Mouse (Mus musculus) gonadal fat pad, adult 2 months (tissue): Measurements from ENCODE around the gene Tnrc6a. TPM values are rescaled to one million over a fixed set of nuclear protein-coding genes. Genes with fewer than 3 reads are reported as not detected.

Experiments used
- DNase-seq: peaks from one replicate; pipeline ENCODE4 v3.0.0-alpha.2; 2012; ENCODE audit warnings: low read depth
- polyA plus RNA-seq: library from polyadenylated mRNA; depleted of rRNA; stranded (reverse); fragments of >200 nt; gene quantifications from 2 replicates; pipeline ENCODE4 v1.2.3, GENCODE M21; 2012

The Tnrc6a gene
- polyA plus RNA-seq, 1 experiment = 52.2 TPM

DNA sequence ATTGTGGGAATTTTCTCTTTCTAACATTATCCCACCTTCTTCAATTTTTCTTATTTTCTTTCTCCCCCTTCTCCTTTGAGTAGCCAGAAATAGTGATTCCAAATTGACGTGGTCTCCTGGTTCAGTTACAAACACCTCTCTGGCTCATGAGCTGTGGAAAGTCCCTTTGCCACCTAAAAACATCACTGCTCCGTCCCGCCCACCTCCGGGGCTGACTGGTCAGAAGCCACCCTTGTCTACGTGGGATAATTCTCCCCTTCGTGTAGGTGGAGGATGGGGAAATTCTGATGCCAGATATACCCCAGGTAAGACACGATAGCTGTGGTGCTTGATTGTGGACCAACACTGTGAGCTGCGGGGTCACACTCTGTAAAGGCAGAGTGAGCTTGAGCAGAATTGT, 66.1 kb downstream of the Tnrc6a start:
- DNase-seq = no peak

DNA sequence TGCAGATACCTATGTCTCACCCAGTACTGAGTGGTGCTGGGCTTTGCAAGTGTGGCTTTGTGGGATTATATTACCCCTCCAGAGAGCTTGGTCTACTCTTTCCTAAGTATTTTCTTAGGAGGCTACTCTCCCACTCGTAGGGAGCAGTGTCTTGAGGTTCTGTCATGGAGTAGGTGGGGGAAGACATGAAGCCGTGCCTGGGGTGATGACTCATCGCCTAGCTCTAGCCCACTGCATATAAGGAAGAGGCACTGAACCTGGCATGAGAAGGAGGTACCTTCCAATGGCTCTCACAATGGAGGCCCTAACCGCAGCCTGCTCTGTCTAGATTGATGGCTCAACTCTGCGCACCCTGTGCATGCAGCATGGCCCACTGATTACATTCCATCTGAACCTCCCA, 68.0 kb downstream of the Tnrc6a start:
- DNase-seq = no peak

DNA sequence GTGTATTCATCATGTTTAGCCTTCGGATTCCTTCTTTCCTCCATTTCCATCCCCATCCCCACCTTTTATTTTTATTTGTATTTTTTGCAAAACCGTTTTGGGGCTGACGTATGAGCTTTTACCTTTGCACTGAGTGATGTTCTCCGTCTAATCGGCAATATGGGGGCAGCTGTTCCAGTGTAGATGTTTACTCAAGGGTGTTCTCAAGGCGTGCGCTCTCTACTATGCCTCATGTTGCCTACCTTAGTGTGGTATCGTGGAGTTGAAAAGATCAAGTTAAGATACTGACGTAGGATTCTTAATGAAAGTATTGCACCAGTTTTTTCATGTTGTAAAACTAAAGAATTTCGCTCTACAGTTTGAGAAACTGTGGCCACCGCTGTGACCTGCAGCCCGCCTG, 69.5 kb downstream of the Tnrc6a start:
- DNase-seq = no peak

DNA sequence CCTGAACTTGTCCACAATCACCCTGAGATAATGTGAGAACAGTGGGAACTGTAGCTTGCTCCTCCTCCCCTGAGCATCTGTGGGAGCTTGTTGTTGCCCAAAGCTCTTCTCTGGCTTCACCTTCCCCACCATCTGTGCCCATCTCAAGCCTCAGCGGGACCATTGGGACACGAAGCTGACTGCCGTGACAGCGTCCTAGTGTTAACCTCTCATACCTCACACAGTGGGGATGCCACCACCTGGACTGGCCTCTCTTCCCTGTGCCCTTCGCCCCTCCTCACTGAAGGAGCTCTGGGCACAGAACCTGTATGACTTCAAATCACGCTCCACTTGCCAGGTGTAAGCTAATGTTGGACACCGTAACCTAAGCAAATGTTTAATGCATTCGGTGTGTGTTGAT, 71.0 kb downstream of the Tnrc6a start:
- DNase-seq = no peak

DNA sequence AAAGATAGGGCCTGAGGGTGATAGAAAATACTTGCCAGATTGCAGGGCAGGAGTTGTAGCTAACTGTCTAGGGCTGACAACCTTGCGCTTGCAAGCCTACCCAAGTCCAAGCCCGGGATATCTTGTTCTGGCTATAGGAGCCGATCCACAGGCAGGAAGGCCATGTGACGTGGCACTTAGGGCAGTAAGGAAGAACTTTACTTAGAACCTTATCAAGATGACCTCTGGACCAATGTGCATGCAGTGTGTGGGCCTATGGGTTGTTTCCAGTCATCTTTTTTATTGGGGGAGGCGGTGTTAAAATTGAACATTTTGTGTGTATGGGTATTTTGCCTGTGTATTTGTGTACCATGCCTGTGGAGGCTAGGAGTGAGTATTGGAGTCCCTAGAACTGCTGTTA, 72.7 kb downstream of the Tnrc6a start:
- DNase-seq = no peak

DNA sequence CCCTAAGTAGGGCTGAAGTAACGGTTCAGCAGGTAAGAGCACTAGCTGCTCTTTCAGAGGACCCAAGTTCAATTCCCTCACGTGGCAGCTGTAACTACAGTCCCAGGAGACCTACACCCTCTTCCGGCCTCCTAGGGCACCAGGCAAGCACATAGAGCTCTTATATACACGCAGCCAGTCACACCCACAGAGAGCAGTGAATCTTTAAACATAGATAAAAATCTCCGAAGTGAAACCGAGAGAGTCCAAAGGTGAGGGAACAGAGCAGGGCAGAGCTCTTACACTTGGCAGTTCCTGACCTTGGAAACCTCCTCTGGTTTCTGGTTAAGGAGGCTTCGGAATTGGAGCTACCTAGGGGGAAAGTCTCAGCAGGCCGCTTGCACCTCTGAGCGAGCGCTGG, 75.0 kb downstream of the Tnrc6a start:
- no peak for DNase-seq

DNA sequence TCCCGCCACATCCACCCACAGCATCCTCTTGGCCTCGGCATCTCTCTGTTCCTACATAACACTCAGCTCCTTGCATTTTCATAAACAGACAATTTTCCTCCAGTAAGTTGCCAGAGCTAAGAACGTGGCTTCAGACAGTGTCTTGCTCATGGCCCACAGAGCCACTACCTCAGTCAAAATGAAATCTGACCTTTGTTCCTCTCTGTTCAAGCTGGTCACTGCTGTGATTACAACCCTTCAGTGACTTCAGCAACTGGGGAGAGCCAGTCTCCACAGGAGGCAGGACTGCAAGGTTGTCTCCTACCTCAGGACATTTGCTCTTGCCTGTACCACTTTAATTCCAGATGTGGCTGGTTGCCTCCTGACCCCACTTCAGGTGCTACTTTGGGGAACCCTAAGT, 75.5 kb downstream of the Tnrc6a start:
- no peak for DNase-seq

DNA sequence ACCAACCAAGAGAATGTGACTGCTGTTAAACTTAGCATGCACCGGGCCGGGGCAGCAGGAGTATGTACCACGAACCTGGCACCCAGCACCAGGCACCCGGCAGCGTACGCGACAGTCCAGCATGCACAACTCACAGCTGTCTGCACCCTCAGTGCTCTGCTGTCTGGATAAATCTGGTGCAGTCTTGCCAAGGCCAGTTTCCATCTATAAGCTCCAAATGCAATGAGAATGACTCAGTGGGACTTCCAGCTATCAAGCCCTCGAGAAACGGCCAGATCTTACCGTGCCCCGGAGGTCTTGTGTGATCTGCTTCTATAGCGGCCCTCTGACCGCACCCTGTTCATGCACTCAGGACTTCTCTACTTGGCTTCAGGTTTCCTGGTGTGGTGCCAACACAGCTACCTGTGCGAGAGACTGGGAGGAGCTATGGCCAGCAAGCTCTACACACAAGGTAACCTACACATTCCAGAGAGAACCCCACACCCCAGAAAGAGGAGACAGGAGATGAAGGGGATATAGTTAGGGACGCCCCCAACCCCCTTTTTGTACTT, 76.0 kb downstream of the Tnrc6a start:
- no peak for DNase-seq

DNA sequence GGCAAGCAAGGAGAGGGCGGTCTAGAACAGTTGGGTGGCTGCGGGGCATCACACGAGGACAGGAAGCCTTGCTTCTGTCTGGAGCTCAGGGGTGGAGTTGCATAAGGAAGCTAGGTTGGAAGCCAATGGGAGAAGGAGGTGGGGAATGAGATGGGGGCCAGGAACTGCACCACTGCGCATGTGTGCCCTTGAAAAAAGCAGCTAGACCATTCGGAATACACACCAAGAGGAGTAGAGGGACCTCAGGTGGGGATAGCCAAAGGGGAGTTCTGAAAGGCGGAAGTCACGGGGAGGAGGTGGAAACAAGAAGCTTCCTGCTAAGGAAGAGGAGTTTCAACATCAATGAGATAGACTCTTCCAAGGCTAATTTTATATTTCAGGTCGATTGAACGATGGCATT, 77.0 kb downstream of the Tnrc6a start:
- DNase-seq = no peak

DNA sequence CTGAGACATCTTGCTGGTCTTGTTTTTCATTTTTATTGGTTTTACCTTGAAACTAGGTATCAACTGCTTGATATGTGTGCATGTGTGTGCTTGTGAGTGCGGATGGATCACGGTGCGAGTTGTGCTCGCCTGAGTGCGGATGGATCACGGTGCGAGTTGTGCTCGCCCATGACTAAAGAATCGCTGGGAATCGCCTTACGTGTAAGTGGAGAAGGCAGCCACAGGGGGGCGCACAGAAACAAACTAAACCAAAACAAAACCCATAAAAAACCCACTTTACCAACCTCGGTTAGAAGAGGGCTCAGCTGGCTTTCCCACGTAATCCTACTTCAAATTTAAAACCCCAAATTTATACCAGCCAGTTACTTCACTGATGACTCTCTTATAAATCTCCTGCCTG, 81.6 kb downstream of the Tnrc6a start:
- DNase-seq = no peak

DNA sequence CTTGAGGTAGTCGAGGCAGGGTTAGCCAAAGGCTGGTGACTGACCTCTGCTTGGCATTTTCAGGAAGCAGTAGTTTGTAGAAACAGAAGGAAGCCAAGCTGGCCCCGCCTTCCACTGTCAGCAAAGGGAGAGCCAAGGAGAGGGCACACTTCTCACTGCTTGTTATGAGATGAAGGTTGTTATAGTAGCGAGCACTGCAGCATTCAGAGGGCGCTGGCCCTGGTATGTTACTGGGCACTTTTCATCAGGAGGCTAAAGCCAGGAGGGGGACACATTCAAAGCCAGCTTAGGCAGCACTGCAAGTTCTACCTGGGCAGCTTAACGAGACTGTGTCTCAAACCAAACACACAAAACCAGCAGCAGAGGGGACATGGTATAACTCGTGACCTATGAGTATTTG, 83.9 kb downstream of the Tnrc6a start:
- no peak for DNase-seq

DNA sequence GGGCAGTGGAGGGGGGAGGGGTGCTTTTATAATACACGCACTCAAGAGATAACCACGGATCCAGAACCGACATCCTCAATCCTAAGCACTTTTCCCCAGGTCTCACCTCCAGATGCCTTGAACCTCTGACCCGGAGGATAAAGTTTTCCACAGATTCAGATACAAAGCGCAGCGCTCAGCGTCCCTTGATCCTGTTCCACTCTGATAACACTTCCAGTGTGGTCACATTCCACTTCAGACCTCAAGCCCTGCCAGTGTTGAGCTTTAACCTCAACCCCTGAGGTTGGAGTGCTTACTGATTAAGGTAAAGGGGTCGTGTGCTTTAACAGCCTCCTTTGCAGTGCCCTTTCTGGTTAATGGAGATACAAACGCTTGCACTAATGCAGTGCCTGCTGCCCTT, 86.2 kb downstream of the Tnrc6a start:
- no peak for DNase-seq

DNA sequence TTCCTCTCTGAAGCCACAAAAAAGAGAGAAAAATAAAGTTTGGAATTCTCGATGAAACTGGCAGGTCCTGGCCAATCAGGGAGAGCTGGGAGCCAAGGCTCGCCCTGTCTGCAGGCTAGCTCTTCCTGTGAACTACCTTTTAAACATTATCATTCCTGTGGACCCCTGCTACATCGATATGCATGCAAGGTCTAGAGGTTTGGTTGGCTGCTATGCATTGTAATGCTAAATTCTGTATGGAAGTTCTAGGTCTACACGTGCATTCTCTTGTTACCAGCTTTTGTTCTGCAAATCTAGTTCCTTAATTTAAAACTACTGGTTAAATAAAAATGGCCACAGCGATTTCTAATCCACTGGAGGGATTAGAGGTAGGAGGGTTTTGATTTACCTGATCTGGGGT, 87.8 kb downstream of the Tnrc6a start:
- no peak for DNase-seq

DNA sequence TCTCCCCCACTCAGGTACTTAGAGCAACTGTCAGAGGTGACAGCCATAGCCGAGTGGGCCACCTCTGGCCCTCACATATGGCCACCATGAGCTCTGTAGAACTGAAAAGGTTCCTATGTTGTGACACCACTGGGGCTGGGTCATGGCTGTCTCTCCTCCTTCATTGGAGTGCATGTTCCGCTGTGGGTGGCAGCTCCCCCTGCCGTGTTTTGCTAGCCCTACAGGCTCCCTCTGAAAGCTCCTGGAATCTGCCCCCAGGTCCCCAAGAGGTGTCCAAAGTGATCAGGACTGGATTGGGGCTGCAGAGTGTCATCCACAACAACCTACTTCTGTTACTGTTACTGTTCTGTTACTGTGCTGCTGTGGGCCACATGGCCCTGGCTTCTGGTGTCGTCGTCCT, 88.6 kb downstream of the Tnrc6a start:
- no peak for DNase-seq

DNA sequence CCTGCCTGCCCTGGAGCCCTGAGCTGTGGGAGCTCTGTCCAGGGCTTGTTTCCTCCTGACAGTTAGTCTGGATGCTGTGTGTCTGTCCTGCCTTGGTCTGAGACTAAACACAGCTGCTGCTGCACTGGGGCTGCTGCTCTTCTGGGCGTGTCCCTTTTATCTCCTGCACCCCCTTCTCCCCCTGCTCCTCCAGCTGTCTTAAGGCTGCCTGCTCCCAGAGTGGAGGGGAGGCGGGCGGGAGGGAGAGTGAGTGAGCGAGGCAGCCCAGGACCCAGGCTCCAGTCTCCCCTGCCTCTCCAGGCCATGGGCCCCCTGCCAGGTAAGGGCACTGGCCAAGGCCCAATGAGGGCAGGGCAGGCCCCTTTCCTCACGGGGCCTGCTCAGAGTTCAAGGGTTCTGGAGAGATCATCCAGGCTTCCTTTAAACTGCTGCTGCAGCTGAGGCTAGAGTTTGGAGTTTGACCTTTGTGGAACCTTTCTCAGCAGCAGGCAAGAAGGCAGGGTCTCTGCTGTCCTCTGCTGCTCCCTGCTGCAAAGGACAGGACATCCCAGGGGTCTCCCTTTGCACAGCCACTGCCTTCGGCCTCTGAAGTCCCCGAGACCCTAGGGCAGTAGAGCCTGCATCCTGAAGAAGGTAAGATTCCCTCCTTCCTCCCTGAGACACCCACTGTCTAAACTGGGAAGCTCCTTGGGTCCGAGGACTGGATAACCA, 90.8 kb downstream of the Tnrc6a start, which contains the start of gene Slc5a11:
TSS of gene Slc5a11 (plus strand) at position 416 of the 711 bp plus-strand sequence.
- DNase-seq = no peak

DNA sequence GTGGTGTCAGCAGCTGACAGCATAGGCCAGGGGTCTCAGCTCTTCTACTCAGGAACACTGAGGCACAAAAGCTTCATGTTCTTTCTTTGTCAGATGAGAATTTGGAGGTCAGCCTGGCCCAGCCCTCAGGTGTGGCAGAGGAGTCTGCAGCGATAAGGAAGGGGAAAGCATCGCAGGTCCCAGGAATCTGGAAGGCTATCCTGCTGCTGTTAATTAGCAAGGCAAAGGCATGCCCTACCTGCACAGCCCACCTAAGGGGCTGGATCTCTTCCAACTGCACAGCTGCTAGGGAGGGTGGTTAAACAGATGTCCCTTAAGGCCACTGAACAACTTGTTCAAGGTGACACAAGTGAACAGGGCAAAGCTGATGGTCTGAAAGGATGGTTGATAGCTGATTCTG, 91.5 kb downstream of the Tnrc6a start:
- DNase-seq = no peak

DNA sequence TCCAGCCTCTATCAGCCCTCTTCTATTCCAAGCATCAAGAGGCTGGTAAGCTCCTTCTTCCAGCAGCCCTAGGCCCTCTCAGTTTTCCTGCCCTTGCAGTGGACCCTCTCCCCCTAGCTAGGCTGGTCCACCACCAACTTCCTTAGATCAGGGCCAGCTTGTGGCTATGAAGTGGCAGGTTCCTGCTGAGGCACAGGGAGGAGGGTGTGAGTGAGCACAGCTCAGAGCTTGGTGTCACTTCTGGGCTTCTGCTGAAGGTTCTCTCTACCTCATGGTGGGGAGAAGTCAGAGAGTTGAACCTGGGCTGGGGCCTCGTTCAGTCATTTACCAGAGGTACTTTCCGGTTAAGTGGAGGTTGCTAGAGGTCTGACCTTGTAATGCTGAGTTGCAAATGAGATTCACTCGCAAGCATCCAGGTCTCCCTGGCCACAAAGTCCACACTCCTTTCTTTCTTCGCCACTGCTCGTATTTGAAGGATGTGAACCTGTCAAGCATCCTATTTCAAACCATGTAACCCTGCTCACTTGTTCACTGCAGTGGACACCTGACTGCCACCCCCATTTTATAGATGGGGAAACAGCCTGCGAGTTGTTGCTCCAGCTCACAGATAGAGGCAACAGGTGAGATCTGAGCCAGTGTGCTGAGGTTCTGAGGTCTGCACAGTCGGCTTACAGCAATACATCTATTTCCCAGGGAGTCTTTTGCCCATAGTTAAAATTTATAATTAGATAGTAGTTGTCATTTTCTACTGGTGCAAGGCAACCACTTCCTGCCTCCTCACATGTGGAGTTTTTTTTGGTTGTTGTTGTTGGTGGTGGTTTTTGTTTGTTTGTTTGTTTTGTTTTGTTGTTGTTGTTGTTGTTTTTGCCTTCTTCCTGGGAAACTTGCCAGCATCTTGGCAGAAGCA, 94.0 kb downstream of the Tnrc6a start:
- no peak for DNase-seq

DNA sequence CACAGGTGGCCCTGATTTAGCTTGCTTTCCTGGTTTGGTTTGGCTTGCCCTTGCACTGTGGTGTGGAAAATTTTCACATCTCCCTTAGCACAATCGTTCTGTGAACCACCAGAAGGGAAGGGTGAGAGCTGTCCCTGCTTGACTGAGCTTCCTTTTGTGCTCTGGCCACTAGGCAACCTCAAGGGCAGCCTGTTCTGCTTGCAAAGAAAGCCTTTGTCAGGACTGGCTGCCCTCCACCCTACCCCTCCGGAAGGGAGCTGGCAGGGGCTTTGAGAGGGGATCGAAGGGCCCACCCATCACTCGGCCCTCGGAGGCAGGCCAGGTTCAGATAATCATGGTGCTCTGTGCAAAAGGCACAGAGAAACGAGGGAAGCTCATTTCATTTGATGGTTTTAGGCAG, 94.9 kb downstream of the Tnrc6a start:
- no peak for DNase-seq

DNA sequence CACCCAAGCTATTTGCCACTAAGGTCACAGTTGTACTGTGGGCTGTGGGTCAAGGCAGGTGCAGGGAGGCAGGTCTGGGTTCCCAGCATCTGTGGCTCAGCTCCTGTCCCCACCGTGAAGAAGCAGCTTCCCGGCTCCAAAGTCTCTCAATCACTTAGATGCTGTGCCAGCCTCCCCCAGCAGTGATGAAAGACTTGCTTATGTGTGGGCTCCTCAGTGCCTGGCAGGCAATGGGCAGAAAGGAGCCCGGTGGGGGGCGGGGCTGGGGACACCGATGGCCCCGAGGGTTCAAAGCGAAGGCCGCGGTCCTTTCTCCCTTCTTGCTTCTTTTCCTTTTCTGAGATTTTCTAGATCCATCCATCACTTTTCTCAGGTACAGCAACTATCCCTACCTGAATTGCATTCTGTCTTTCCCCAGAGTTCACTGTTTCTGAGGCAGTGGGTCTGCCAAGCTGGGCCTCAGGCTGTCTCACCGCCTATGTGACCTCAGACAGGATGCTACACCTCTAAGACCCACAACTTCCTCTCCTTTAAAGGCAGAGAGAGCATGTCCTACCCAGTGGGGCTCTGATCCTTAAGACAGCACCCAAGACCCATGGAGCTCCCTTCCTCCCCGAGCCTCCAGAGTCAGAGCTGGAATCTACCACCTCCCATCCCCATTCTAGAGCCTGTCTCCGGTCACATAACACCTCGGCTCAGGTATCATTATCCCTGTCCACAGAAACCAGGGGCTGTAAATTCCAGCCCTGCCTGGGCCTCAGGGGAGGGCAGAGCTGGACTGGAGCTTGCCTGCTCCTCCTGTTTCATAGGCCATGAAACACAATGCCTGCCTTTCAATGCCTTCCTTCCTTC, 96.3 kb downstream of the Tnrc6a start:
- no peak for DNase-seq

DNA sequence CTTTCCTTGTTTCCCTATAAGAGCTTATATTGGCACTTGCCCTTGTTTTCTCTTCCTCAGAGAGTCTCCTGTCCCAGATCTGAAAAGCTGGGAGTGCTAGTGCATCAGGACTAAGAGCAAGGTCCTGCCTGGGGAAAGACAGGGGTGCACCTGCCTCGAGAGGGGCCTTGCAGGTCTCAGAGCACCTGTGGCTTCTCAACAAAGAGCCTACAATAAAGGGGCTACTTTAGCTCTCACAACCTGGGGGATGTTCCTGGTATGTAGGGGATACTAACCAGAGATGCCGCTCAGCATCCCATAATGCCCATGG, 96.9 kb downstream of the Tnrc6a start:
- DNase-seq = no peak

DNA sequence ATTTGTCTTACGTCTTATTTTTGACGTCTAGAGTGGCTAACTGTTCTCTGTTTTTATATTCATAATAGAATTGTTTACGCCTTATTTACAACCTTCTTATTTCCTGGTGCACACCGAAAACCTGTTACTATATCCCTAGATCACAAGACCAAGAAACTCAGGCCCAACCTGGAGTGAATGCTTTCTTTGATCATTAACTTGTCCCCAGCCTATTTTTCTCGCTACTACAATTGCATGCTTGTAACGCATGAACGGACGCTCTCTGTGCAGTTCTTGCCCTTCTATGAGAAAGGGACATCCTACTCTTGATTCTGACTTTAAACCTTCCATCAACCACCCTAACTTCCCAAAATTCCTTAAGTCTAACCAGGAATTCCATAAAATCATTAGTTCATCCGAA, 100.4 kb downstream of the Tnrc6a start:
- DNase-seq = no peak

DNA sequence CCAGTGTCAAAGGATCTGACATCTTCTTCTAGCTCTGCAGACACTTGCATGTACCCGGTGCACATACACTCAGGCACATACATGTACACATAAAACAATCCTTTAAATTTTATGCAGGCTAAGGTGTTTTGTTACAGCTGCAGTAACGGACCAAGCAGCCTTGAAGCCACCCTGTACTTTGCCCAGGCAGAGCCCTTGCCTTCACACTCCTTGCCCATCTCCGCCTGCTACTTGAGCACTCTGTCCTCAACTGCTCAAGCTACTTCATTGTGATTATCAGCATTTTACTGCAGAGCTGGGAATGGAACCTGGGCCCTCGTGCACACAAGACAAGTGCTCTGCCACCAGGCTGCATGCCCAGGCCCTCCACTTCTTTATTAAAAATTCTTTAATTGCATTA, 101.5 kb downstream of the Tnrc6a start:
- DNase-seq = no peak
